Mouse (Mus musculus) A20 (cell line): ENCODE measurements at regions not wholly inside any gene's neighbourhood (a gene's known extent, or its start where the extent isn't known, plus 50 kb on each side); places are given as distances from the start of the nearest gene placed in this dataset.
A peak's percentile ranks its signal among the peaks of the same experiment; 100 is the strongest.

Experiments
- DNase-seq: peaks from one replicate; pipeline ENCODE4 v3.0.0-alpha.2; 2011; ENCODE audit warnings: low read depth, low spot score

DNA sequence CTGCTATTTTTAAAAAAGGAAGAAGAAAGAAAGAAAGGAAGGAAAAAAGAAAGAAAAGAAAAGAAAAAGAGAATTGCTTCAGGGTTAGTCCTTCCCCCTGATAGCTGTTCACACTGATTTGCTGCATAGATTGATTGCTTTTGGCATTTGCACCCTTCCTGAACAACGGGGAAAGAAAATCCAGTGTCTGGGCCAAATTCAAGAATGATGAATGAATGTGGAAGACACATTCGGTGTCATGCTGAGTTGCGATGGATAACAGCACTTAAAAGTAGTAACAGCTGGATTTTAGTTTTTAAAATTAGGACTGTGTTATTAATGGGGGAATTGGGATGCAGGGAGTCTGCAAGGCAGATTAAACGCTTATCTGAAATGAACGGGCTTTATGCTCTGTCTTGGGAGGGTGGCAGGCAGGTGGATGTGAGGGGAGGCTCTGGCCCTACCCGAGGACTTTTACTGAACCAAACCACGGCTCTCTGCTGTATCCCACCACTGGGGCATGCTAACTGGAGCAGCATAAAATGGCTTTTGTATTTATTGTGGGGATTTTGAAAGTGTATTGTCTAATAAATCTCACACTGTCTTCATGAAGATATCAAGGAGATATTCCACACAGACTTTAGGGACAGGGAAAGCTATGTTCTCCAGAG is 114.4 kb downstream of the Lca5 start:
- DNase-seq: no peak

DNA sequence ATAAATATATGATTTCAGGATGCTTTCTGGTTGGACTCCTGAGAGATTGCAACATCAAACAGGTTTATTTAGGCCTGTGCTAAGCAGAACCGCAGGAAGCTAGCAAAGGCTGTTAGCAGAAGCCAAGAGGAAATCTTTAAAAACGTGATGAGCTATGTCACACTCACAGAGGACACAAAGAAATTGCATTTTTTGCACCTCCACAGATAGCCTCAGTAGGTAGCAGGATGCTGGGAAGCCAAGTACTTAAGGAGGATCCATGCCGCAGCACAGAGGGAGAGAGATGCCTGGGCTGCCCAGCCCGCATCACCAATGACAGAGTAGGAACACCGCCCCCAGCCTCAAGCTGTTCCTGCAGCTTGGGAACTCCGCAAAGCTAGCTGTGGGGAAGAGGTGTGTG is 115.0 kb downstream of the Lca5 start:
- no peak for DNase-seq

DNA sequence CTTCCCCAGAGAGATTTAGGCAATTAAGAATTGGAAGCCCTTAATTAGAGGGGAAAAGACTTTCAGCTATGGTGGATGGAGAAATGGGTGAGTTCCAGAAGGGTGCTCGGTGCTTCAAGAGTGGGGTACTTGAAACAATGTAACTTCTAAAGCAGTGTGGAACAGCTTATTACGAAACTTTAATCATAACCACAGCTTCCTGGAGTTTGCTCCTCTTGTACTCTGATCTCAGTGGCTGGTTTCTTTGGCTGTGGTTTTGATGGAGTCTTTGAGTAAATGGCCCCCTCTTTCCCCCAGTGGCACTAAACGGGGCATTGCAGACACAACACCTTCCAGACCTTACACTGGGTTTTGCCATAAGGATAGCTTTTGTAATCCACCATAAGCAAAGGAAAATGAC is 116.6 kb downstream of the Lca5 start:
- no peak for DNase-seq

DNA sequence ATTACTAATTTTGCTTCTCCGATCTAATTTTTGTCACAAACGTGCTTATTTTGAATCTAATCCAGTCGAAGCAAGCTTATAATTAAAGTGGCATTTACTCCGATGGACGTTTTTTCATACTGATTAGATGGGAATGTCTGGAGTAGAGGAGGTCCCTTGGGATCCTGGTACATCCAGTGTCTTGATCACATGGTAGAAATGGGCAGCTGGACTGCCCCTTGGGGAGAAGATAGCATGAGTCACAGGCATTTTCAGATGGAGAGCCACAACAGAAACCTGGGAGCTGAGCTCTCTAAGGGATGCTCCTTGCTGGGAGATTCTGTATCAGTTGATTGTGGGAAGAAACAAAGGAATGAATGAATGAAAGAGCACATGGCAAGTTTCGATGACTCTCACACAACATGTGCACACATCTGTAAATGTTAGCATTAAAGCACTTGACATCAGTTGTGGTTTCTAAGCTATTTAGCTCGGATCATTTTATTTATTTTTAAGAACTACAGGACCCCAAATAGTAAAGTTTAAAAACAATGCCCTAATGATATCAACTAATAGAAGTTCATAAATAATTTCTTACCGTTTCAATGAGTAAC is 117.8 kb downstream of the Lca5 start:
- no peak for DNase-seq

DNA sequence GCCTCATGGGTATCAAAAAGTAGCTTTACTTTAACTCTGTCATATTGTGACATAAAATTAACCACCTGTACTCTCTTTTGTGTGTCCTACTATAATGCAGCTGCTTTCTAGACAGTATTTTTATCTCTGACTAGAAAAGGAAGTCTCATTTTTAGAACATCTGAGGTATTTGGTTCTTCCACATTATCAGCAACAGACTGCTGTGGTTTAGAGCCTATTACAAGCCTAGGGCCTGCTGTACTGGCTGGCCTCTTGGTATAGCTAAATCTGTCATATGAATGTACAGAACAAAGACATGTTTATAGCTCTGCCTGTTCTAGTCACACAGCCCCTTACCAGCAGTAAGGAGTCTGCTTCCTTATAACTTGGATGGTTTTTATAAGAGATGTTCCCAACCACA is 119.1 kb downstream of the Lca5 start:
- DNase-seq: peak; percentile 54

DNA sequence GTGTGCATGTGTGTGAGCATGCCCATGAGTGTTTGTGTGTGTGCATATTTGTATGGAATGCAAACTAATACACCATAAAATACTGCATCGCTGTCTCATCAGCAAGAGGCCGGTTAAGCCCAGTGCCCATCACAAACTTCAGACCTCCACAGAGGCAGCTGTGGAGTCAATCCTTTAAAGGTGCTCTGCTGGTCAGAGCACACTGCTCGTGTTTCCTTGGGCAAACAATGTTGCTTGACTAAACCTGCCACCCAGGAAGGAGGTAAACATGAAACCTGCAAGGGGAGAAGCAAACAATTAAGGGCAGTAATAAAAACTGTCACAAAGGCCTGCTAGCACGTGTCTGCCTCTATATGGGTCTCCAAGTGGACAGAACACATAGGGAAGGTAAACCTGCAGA is 120.1 kb downstream of the Lca5 start:
- no peak for DNase-seq

DNA sequence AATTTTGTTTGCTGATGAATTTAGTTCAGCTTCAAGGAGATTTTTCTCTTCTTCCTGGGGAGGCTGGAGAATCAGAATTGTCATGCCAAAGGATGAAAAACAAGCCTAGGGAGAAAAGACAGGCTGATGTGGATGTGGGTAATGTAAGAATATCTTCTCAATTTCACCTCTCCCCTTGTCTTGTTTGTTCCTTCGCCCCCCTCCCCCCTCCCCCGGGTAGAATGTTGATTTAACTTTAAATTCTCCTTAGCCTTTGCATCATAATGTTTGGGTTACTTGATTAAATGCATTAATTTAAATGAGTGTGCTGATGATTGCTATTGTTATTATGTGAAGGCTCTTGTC is 124.1 kb downstream of the Lca5 start:
- no peak for DNase-seq

DNA sequence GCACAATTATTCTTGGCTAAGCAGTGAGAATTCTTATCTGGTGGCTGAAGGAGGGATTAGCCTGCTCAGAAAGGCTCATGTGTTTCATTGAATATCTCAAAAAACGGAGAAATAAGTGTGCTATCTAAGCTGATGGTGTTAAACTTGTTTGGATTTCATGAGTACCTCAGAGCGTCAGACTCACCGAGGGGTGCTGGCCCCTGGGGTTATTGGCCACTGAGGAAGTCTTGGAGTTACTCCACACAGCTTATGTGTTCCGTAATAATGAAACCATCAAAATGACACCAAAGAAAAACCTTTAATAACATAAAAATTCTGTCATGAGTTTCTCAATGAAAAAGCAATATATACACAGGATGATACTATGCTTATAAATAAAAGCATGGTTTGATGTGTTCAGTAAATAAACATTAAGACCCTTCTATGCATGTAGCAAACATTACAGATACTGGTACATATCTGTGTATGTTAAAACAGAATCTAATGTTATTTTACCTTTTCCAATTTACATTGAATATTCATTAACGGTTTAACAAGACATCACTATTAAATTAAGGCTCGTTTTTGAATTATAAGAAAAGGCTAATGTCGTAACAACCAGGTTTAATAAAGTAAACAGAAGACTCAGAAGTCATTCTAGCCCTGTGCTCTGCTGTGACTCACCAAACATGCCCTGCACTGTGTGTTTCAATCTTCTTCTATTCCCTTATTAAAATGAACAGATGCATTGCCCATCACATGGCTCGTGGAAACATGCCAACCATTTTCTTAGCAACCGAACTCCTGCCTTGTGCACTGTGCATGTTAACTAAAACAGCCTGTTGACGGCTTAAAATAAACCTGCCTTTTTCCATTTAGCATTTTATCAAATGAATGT is 124.7 kb downstream of the Lca5 start:
- no peak for DNase-seq

DNA sequence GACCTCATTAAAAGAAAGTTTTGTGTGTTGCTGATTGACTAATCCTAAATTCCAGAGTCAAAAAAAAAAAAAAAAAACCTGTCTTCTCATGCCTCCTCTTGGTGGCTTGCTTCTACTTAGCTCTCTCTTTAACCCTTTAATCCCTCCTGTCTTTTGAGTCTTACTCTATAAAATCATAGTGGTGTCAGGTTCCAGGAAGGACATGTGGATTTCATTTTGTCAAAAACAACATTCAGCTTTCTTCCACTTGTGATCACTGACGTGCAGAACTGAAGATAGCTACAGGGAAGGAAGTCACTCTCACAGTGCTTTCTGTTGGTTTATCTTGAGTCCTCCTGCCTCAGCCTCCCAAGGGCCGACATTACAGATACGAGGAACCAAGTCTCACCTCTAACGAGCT is 132.2 kb downstream of the Lca5 start:
- DNase-seq: no peak

DNA sequence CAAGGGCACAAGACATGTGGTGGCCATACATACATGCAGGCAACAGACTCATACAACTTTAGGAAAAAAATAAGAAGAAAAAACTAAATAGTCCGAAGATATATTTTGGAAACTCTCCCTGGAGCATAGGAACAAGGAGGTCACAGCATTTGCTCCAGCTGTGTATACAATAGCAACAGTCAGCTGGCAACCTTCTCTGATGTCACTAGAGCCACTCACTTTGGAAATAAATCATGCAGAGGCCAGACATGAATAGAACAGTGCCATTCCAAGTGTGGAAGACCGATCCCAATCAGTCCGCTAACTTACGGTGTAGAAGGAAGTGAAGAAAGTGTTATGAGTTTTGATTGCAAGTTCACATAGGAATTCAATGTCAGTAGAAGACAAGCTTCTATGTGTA is 132.8 kb downstream of the Lca5 start:
- DNase-seq: no peak

DNA sequence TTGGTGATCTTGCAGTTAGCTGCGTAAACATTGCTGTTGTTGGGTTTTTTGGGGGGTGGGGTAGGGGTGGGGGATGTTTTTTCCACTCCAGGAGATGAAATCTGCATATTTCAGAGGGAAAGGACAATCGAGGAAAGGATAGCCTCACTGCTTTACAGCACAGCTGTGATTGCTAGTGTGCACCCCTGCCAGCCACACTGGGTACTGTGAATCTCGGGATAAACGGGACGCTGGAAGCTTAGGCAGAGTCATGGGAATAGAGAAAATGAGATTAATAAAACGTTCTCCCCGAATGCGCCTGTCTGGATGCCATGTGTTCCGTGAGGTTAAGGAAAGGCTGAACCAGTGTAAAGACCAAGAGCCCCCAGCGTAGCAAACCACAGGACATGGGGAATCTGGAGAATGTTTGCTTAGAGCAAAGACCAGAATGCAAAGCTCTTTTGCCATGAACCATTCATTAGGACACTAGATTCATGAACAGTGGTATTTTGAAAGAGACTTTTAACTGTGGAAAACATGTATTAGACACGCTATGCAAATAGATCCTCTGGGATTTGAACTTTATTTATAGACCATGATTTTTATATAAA is 133.5 kb downstream of the Lca5 start:
- no peak for DNase-seq

DNA sequence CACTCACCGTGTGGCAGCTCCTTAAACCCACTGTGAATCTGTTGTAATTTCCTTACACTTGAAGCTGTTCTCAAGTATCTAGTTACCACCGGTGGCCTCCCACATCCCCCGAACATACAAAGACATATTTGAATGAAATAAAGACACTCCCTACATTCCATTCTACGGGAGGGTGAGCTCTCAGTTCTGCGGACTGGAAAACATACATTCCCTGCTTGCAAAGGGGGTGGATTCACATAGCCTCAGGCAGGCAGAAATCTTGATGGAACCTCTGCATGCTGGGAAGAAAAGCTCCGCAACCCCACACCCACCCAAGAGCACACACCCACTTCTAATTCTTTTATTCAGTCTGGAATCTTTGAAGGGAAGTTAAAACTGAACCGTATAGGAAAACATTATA is 136.0 kb downstream of the Lca5 start:
- DNase-seq: no peak

DNA sequence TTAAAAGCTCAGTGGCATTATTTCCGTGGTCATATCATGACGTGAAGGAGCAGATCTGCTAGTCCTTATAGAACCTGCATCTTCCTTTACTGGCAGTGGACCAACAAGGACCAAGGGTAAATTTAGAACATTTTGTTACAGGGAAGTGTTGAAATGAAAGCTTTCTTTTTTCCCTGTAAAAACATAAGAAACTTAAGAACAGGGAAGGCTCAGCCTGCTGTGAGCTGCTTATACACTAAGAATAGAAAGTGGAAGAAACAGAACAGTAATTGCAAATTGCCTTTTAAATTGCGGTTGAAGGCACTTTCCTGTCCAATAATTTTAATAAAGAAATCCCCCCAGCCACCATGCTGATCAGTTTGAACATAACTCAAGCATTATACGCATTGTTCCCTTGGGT is 140.4 kb downstream of the Lca5 start:
- no peak for DNase-seq

DNA sequence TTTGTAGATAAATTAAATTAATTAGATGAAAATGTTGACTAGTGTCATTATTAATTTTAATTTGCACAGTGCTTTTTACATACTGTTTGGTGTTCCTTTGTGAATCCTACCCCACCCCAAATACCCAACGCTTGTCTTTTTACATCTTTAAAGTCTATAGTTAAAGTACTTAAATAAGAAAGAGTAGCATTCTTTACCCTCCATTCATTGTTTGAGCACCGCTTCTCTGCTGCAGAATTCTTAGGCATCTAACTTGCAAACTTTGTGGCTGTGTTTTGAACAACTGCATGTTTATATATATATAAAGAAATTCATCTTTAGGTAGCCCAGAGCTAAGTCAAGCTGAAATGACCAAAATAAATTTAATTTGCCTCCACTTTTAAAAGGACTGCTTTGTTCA is 140.9 kb downstream of the Lca5 start:
- no peak for DNase-seq

DNA sequence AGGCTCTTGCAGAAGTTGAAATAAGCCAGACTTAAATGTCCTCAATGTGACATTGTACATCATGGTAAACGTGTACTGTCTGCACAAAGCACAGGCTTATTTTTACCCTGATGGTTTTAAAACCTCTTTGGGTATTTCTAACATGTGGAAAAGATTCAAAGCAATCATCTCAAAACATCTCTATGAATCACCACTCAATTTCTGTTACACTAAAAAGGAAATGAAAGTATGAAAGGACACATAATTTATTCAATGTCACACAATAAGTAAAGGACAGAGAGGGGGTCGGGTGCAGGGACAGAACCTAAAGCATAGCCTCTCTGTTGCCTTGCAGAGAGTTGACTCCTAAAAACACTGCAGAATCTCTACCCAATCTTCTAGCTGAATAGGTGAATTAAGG is 141.3 kb downstream of the Lca5 start:
- peak; percentile 46 for DNase-seq

DNA sequence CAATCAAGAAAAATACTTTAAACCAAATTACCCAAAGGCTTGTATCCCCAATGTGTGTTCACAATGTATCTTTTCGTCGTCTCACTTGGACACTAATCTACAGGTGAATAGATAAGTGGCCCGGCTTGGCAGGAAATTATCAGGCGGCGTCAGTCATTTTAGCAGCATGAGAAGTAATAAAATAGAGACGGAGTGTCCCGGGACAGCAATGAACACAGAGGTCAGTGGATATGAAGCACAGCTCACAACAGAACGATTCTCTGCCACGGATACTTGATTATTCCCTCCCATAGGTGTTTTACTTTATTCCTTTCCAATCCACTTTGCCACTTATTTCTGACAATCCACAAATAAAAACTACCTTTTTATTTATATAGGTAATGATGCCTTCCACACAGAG is 145.5 kb downstream of the Lca5 start:
- DNase-seq: no peak

DNA sequence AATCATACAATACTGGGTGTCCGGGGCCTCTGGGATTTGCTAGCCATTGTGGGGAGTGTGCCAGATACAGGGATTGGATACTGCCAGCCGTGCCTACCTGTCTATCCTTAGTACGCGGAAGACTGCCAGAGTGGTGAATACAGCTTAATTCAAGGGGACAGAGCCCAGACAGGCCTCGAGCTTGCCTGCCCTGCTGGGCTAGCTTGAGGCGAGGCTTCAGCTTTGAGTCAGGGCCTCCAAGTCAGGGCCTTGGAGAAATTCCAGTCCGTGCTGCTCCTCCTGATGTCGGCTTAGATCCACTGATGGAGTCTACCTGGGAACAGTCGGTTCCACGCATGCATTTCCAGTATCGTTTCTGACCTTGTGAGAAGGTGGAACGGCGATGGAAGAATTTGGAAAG is 146.5 kb downstream of the Lca5 start:
- DNase-seq: no peak

DNA sequence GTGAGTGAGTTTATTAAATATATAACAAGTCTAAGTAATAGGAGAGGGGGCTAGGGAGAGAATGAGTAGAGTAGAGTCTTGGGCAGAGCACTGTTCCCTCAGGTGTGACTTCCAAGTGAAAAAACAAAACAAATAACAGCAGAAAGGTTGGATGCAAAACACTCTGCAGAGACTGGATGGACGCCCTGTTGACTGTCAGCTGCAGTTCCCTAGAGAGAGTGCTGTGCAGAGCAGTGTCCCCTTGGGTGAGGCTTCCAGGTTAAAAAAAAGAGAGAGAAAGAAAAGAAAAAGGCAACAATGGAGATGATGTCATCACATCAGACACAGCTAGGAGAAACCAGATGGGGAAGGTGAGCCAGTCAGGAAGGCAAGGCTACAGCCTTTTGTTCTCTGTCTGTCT is 137.6 kb upstream of the Hmgn3 start:
- peak; percentile 14 for DNase-seq

DNA sequence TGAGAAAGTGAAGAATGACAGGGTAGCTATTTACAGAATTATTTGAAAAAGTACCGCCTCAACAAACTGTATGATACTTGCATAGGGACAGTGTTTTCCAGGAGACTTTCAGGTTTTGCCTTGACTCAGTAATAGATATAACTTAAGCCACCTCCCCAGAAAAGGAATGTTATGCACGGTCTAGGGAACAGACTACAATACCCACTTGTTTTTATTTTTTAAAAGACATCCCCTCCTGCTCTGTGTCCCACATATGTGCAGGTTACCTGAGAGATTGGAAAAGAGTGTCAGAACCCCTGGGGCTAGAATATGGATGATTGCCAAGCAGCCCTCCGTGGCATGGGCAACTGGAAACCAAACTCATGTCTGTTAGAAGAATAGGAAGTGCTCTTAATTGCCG is 137.2 kb upstream of the Hmgn3 start:
- no peak for DNase-seq

DNA sequence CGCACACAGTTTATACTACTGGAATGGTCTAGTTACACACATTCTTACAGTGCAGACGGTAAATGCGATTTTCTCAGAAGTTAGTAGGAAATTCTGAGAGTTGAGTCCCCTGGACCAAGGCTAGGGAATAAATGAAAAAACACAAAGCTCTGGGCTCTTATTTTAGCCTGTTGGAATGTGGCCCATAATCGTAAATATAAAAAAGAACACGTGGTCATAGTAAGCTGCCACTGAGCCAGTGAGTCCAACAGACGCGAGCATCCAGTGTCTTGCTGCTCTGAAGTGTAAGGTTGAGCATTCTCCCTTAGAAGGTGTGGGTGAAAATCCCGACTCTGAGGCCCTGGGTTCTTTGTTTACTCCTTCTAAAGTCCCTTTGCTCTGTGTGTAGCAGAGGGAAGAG is 136.8 kb upstream of the Hmgn3 start:
- no peak for DNase-seq

DNA sequence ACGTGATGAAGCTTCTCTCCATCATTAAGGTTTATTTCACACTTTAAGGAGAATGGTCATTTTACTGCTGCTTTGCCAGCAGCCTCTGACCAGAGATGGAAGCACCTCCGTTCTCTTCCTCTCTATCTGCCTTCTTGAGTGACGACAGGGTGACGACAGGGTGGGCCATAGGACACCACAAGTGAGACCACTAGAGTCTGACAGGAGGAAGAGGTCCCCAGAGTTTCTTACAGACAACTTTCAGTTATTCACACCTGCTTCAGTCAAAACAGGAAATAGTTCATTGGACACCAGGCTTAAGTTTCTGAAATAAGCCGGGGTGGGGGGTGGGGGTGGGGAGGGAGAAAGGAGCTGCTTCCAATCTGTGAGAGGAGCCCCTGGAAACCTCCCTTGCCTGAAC is 131.3 kb upstream of the Hmgn3 start:
- peak; percentile 57 for DNase-seq

DNA sequence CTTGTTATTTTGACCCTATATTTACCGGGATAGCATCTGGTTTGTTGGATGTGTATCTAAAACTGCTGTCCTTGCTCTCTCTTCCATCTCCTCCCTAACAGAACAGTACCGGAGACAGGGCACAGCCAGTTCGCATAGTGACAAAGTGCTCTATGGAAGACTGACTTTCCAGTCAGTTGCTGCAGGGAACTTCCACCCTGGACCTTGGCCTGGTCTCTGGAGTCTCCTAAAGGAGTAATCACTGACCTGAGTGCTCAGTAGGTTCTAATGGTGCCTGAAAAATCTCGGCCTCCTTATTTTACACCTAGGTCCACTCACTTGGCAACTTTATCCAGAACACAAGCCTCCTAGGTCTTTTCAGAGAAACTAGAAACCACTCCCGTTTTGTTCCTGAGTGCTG is 130.9 kb upstream of the Hmgn3 start:
- DNase-seq: no peak

DNA sequence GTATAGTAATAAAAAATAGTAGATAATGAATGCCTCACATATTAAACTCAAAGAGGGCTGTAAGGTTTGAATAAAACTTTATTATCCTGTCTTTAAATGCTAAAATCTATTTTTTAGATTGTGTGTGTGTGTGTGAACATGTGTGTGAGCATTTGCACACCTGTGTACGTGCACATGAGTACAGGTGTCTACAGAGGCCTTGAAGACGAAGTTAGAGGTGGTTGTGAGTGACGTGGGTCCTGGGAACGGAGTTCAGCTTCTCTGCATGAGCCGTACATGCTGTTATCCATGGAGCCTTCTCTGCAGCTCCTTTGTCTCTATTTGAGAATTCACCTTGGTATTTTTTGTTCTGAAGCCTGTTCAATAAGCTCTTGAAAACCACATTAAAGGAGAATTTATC is 129.8 kb upstream of the Hmgn3 start:
- no peak for DNase-seq
